24 mouse cellular contexts compared by ENCODE assay signal in the genomic region with DNA sequence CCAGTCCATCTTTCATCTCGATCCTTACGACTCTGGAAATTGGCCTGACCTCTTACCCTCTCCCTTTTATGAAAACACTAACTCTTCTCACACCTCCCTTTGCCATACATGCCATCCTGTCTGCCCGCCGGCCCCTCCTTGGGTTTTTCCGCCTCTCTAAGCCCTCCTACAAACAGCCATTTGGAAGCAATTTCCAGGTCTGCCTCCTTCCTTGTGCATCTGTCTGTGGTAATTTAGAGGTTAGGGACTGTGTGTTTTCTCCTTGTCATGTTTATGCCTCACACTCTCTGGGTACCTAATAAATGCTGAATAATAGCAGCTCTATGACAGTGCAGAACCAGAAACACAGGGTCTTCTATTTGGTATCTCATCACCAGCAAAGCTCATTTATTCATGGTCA.
DNase-seq lines count a peak whose midpoint lies in the region; ATAC-seq and TF ChIP-seq lines count a peak whose summit lies in the region.
"Had no signal": no experiment of that assay in that cellular context is flagged by ENCODE, and none has a peak within 500 bp of the region (broad histone marks: within the 10 kb centered on the region; RNA-seq: fewer than 3 reads in every experiment).

No protein-coding gene starts in this region.

- intact Hi-C loops in left cerebral cortex, adult 2 months (cut with DNase I), result no loop called here

- WGBS in hindbrain, postnatal 0 days, result 62% methylated on average over 5 of the region's 5 CpGs
- WGBS in hindbrain, embryonic 14.5 days, result 63% methylated on average over 5 of the region's 5 CpGs
- WGBS in embryonic facial prominence, embryonic 13.5 days, result 21% methylated on average over 5 of the region's 5 CpGs
- 32% methylated on average over 5 of the region's 5 CpGs for WGBS in neural tube, embryonic 12.5 days

- H3K9ac ChIP-seq in hindbrain, postnatal 0 days (replicated peaks; ENCODE audit: low read length), result no peak overlapping the region
- H3K9ac ChIP-seq in hindbrain, embryonic 14.5 days, result no peak overlapping the region
- H3K9ac ChIP-seq in embryonic facial prominence, embryonic 13.5 days, result no peak overlapping the region
- H3K9ac ChIP-seq in neural tube, embryonic 12.5 days, result no peak overlapping the region
- H3K9ac ChIP-seq: embryonic facial prominence, embryonic 15.5 days; liver, postnatal 0 days; midbrain, embryonic 13.5 days had no signal

- H3K27me3 ChIP-seq in hindbrain, postnatal 0 days (ENCODE audit: insufficient read depth, low read length), result no peaks in the 10 kb centered on the region
- no peaks in the 10 kb centered on the region for H3K27me3 ChIP-seq in hindbrain, embryonic 14.5 days (ENCODE audit: control insufficient read depth, insufficient read depth, low read length)
- no peaks in the 10 kb centered on the region for H3K27me3 ChIP-seq in embryonic facial prominence, embryonic 13.5 days
- H3K27me3 ChIP-seq in neural tube, embryonic 12.5 days (replicated peaks), result no peaks in the 10 kb centered on the region
- H3K27me3 ChIP-seq: embryonic facial prominence, embryonic 15.5 days; midbrain, embryonic 13.5 days had no signal

- 0 out of 2 replicates have a peak, but pooled peaks have one; percentile 18 for ATAC-seq in hindbrain, postnatal 0 days
- no peak for ATAC-seq in hindbrain, embryonic 14.5 days (ENCODE audit: low FRiP score)
- ATAC-seq in embryonic facial prominence, embryonic 13.5 days (ENCODE audit: insufficient number of reproducible peaks, insufficient read depth, low FRiP score, low TSS enrichment, low read depth), result no peak
- peak; percentile 55 for ATAC-seq in neural tube, embryonic 12.5 days (ENCODE audit: low FRiP score, low read depth)
- ATAC-seq: inflammation-experienced regulatory T-cells, adult 6 months; liver, postnatal 0 days; lung, postnatal 0 days; midbrain, embryonic 13.5 days had no signal

- no peaks in the 10 kb centered on the region for H3K36me3 ChIP-seq in hindbrain, postnatal 0 days (ENCODE audit: insufficient read depth, low read length)
- H3K36me3 ChIP-seq in hindbrain, embryonic 14.5 days (replicated peaks; ENCODE audit: control insufficient read depth, insufficient read depth), result no peaks in the 10 kb centered on the region
- no peaks in the 10 kb centered on the region for H3K36me3 ChIP-seq in embryonic facial prominence, embryonic 13.5 days
- H3K36me3 ChIP-seq in neural tube, embryonic 12.5 days, result no peaks in the 10 kb centered on the region
- H3K36me3 ChIP-seq: embryonic facial prominence, embryonic 15.5 days; midbrain, embryonic 13.5 days had no signal

- DNase-seq in hindbrain, postnatal 0 days (ENCODE audit: low spot score), result no peak
- no peak for DNase-seq in hindbrain, embryonic 14.5 days (ENCODE audit: low spot score)
- peak; percentile 51 for DNase-seq in embryo, embryonic 11 days
- DNase-seq in right cerebral cortex, postnatal 4 days, result no peak
- no peak for DNase-seq in left cerebral cortex, adult 2 months (ENCODE audit: extremely low spot score in 1 of 2, low spot score in 2 of 2)
- no peak for DNase-seq in cerebellum, postnatal 25 days
- DNase-seq: adrenal gland, adult 8-10 months; cerebellum, adult 18-20 months; cerebellum, postnatal 36 days; gastrocnemius, postnatal 10 days; heart, adult 11 months; kidney, adult 18-20 months; left cerebral cortex, postnatal 4 days; liver, postnatal 0 days; thymus, postnatal 25 days had no signal

- no peaks in the 10 kb centered on the region for H3K4me1 ChIP-seq in hindbrain, postnatal 0 days (ENCODE audit: insufficient read depth, low read length)
- H3K4me1 ChIP-seq in hindbrain, embryonic 14.5 days (replicated peaks; ENCODE audit: control insufficient read depth, insufficient read depth, low read length), result peaks cover 19% of the 10 kb centered on the region
- H3K4me1 ChIP-seq in embryonic facial prominence, embryonic 13.5 days, result peaks cover 62% of the 10 kb centered on the region
- H3K4me1 ChIP-seq in neural tube, embryonic 12.5 days, result peaks cover 12% of the 10 kb centered on the region

- no peak overlapping the region for H3K4me3 ChIP-seq in hindbrain, postnatal 0 days (ENCODE audit: low read length)
- H3K4me3 ChIP-seq in hindbrain, embryonic 14.5 days (replicated peaks; ENCODE audit: low read length), result no peak overlapping the region
- no peak overlapping the region for H3K4me3 ChIP-seq in embryonic facial prominence, embryonic 13.5 days
- no peak overlapping the region for H3K4me3 ChIP-seq in neural tube, embryonic 12.5 days
- H3K4me3 ChIP-seq in left cerebral cortex, adult 2 months, result no peak overlapping the region
- H3K4me3 ChIP-seq: embryonic facial prominence, embryonic 15.5 days; midbrain, embryonic 13.5 days; myocyte had no signal

- no peak for TF ChIP-seq CTCF in hindbrain, postnatal 0 days (IDR thresholded peaks at IDR 0.05; ENCODE audit: low read depth)
- TF ChIP-seq CTCF in left cerebral cortex, adult 2 months (IDR thresholded peaks at IDR 0.05), result no peak

- no peaks in the 10 kb centered on the region for H3K9me3 ChIP-seq in hindbrain, postnatal 0 days (ENCODE audit: low read length)
- H3K9me3 ChIP-seq in hindbrain, embryonic 14.5 days (ENCODE audit: control insufficient read depth, low read length), result no peaks in the 10 kb centered on the region
- no peaks in the 10 kb centered on the region for H3K9me3 ChIP-seq in embryonic facial prominence, embryonic 13.5 days
- no peaks in the 10 kb centered on the region for H3K9me3 ChIP-seq in neural tube, embryonic 12.5 days
- H3K9me3 ChIP-seq: embryonic facial prominence, embryonic 15.5 days; midbrain, embryonic 13.5 days had no signal

- H3K4me2 ChIP-seq in hindbrain, postnatal 0 days (ENCODE audit: low read depth, low read length), result no peak overlapping the region
- no peak overlapping the region for H3K4me2 ChIP-seq in hindbrain, embryonic 14.5 days (replicated peaks)
- 0 out of 2 replicates have a peak overlapping the region, but pooled peaks have one; percentile 11 for H3K4me2 ChIP-seq in embryonic facial prominence, embryonic 13.5 days
- H3K4me2 ChIP-seq in neural tube, embryonic 12.5 days (replicated peaks), result no peak overlapping the region
- H3K4me2 ChIP-seq: embryonic facial prominence, embryonic 15.5 days; heart, embryonic 11.5 days; liver, embryonic 11.5 days; midbrain, embryonic 13.5 days had no signal

- H3K27ac ChIP-seq in hindbrain, postnatal 0 days, result no peak overlapping the region
- no peak overlapping the region for H3K27ac ChIP-seq in hindbrain, embryonic 14.5 days
- no peak overlapping the region for H3K27ac ChIP-seq in embryonic facial prominence, embryonic 13.5 days
- H3K27ac ChIP-seq in neural tube, embryonic 12.5 days, result no peak overlapping the region
- H3K27ac ChIP-seq in left cerebral cortex, adult 2 months, result no peak overlapping the region
- H3K27ac ChIP-seq: embryonic facial prominence, embryonic 15.5 days; midbrain, embryonic 13.5 days had no signal

Comparison
In these comparisons a context has a peak if more than half of its experiments do, and no peak if none do; other contexts are left out.
1. ATAC-seq: peak in hindbrain, postnatal 0 days (single experiment) and neural tube, embryonic 12.5 days (single experiment); none in hindbrain, embryonic 14.5 days (single experiment) and embryonic facial prominence, embryonic 13.5 days (single experiment).